Mouse (Mus musculus) T-helper 1 cell (primary cell): ENCODE data around the gene Gm42878.

Source experiments
- in situ Hi-C: fragments of 300-600 bp; cut with MboI, MseI; formaldehyde crosslinking; loops from one replicate; pipeline ENCODE4 v1.15.1; 2025; ENCODE audit warnings: high pct_unique_total_duplicates

Gm42878 gene

GRCm38 (mm10) chr5:121544910-121545792 lies at the start of gene Gm42878, which contains the start of gene Adam1a:
Gm42878 (minus strand) TSS chr5:121545482.
Adam1a (minus strand) TSS chr5:121545482.
- in situ Hi-C loops: no loop called here

DNA sequence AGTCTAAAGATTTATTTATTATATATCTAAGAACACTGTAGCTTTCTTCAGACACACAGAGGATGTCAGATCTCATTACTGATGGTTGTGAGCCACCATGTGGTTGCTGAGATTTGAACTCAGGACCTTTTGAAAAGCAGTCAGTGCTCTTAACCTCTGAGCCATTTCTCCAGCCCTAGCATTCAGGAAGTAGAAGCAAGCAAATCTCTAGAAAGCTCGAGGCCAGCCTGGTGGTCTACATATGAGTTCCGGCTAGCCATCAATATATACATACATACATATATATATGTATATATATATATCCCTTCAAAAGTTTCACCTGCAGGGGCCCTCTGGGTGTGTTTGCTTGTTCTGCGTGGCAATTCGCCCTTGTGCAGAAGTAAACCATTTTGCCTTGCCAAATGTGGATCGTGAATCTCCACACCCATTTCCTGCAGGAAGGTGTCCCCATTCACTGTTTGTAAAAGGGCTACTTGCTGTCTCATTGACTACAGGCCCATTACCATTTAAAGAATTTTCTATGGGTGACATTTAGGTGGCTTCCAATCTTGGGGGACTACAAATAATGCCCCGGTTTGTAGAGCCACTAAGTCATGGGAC lies 49.5 kb upstream of the Gm42878 start:
- in situ Hi-C loops: no loop called here

GRCm38 (mm10) chr5:121593451-121594401 lies 48.4 kb upstream of the Gm42878 start, which contains the start of gene Aldh2:
Aldh2 (minus strand) TSS chr5:121593824.
- in situ Hi-C loops: no loop called here

- in situ Hi-C loops: no loop called here
Observed at GRCm38 (mm10) chr5:121592816-121593407, 47.6 kb upstream of the Gm42878 start.

DNA sequence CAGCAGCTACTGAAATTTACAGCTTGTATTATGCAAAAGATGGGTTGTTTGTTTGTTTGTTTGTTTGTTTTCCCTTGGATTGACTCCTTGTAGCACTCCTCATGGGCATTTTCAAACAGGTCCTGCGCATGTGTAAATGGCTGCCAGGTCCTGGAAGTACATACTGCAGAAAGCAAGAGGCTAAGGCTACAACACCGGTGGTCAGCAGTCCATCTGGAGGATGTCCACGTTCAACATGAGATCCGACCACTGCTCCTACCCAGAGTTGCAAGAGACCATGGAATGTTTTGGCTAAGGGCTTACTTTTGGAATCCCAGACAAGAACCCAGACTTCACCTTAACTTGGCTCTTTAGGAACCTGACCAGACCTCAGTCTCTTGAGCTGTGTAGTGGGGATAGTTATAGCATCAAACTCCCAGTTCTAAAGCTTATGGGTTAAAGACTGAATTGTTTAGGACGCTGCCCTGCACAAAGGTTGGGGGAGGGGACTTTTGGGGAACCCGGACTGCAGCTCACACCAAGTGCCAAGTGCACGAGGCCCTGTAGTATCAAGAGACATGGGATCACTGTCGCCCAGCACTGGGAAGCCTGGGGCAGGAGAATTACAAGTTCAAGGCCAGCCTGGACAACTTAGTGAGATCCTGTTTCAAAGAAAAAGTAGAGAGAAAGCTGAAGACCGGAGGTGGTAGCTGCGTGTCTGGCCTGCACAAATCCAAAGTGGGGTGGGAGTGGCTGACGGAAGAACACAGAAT lies 47.0 kb upstream of the Gm42878 start:
- in situ Hi-C loops: no loop called here

DNA sequence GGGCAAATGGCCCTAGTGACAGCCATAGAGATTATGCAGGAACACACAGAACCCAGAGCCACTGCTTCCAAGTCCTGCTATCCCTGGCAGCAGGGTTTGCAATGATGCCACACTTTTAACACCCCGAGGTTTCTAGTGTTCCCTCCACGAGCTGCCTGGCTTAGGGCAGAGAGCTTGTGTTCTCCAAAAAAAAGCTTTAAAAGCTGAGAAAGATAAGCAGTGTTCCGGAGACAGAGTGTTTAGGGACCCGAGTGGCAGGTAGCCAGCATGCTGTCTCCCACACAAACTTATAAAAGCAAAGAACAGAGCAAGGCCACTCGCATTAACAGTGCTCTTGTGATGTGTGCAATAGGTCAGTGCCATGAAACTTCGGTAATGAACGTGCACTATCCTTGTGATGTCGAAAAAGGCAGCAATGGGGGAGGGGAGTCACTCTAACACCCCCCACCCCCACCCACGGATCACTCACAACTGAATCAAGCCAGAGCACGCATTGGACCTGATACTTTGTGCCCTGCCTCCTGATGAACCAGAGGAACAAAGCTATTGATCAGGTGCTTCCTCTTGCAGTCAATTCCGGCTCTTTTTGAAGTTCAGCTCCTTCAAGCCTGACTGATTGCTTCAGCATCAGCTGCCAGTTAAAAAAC lies 46.3 kb upstream of the Gm42878 start:
- in situ Hi-C loops: no loop called here

GRCm38 (mm10) chr5:121589928-121590327 lies 44.6 kb upstream of the Gm42878 start:
- in situ Hi-C loops: no loop called here

GRCm38 (mm10) chr5:121586400-121587039 lies 41.2 kb upstream of the Gm42878 start:
- in situ Hi-C loops: no loop called here

DNA sequence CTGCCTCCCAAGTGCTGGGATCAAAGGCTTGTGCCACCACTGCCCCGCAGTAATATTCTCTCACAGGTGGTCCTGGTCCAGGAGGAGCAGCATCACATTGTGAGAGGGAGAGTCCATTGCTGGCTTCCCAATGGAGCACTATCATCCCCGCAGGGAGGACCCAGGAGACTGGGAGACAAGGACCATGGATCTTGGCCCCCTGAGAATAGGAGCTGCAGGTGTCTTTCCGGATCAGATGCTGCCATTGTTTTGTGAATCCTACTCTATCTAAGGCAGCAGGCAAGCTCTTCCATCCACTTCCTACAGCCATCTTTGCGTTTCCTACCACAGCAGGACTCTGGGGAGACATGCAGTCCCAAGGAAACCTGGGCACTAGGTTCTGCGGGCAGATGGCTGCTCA lies 40.4 kb upstream of the Gm42878 start:
- in situ Hi-C loops: no loop called here

DNA sequence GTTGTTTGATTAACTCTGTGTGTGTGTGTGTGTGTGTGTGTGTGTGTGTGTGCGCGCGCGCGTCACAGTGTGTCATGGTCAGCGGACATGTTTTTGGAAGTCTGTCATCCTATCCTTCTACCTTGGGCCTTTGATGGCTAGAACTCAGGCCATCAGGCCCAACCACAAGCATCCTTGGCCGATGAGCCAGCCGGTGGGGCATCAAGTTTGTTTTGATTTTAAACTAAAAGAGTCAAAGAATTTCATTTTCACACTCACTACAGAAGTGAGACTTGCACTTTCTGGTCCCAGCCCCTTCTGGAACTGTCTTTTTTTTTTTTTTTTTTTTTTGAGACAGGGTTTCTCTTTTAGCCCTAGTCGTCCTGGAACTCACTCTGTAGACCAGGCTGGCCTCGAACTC lies 39.7 kb upstream of the Gm42878 start:
- in situ Hi-C loops: no loop called here

DNA sequence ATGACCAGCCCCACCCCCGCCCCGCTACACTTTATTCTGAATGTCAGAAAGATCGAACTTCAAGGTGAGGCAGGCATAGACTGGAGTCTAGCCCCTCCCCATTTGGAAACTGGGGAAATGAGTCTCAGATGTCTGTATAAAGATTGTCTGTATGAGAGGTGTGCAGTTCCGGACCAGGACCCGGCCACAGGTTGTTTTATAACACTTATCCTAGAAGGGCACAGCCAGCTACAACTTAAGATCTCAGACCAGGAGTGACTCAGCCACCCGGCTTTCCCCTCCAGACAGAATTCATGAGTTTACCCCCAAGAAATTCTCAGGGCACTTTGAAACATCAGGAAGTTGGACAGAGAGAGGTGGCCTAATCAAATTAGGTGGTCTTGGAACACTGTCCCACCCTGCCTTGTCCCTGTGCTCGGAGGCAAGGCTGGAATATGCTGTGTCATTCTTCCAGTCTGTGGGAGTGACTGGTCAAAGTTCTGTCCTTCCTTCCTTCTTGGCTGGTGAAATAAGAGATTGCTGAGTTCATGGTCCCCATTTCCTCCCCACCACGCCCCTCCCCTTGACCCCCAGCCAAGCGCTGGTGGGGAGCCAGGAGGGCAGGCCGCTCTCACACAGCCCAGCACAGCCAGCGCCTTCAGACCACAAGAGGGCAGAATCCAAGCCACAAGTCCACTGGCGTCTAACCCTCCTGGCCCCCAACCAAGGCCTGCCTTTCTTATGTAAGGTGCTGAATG lies 38.7 kb upstream of the Gm42878 start:
- in situ Hi-C loops: no loop called here

DNA sequence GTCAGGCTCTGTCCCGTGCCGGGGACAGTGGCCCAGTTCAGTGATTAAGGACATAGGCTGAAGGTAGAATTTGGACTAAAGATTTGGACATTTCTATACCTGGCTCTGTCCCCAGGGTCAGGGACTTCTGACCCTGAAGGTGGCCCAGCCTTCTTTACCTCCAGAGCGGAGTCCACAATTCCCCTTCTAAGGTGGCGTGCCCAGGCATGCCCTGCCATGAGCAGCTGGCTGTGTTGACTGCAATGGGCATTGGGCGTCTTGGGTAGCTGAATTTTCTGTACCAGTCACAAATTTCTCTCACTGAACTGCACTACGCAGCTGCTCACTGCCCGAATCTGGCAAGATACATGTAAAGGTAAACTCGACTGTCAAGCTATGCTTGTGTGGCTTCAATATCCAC lies 36.7 kb upstream of the Gm42878 start:
- in situ Hi-C loops: no loop called here

DNA sequence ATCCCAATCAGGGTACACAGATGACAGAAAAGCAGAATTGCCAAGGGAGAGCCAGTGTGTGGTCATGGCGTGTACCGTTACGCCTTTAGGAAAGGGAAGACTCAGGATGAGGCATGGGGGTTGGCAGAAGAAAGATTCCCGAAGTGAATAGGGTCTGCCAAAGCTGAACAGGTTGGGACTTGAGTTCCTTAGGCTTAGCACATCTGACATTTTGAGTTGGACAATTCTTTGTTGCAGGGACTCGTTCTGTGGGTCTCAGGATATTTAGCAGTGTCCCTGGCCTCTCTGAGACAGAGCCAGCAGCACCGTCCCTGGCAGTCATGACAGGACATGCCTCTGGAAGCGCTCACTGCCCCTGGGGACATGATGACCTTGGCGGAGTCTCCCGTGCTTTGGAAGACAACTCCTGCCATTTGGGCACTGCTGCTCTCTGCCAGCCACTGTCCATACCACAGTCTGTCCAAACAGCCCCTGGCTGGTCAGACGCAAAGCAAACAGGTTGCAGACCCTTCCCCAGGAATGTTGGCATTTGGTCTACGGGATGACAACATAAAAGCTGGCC lies 31.7 kb upstream of the Gm42878 start:
- in situ Hi-C loops: no loop called here

GRCm38 (mm10) chr5:121575867-121576266 lies 30.6 kb upstream of the Gm42878 start:
- in situ Hi-C loops: no loop called here

GRCm38 (mm10) chr5:121574145-121574544 lies 28.9 kb upstream of the Gm42878 start:
- in situ Hi-C loops: no loop called here

DNA sequence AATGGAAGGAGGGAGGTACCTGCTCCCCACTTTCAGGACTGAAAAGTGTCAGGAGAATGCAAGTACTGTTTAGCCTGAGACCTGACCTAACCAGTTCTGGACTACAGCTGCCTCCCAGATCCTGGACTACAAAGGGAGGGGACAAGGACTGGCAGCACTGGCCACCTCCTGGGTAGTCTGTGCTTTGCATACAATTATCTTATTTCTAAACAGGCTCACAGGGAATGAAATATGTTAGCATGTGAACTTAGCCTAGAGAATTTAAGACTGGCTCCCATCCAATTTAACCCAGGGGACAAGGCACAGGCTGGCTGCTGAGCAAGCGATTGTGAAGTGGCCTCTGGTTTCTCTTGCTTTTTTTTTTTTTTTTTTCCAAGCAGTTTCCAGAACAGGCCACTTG lies 25.5 kb upstream of the Gm42878 start:
- in situ Hi-C loops: no loop called here

DNA sequence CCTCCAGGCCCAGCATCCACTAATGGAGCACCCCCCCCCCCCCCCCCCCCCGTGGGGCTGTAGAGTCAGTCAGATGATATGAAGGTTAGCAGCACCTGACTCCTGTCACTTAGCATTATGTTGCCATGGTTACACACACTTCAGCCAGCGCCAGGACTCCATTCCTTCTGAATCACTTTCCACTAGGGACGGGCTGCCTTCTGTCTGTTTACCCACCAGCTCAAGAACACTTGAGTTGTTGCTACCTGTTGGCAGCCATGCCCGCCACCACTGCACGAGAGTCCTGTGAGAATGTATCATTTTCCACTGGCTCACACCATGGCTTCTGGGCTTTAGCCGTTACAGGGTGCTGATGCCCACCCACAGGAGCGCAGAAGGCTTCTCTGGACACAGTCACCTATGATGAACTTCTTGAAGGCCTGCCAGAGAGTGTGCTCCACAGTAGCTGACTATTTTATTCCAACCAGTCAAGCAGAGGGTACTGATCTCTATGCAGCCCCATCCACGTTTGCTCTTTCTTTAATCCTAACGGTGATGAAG lies 24.7 kb upstream of the Gm42878 start:
- in situ Hi-C loops: loop anchor here (5.0 kb wide), 1 partner anchor 37 kb away; no protein-coding TSS in a partner anchor

DNA sequence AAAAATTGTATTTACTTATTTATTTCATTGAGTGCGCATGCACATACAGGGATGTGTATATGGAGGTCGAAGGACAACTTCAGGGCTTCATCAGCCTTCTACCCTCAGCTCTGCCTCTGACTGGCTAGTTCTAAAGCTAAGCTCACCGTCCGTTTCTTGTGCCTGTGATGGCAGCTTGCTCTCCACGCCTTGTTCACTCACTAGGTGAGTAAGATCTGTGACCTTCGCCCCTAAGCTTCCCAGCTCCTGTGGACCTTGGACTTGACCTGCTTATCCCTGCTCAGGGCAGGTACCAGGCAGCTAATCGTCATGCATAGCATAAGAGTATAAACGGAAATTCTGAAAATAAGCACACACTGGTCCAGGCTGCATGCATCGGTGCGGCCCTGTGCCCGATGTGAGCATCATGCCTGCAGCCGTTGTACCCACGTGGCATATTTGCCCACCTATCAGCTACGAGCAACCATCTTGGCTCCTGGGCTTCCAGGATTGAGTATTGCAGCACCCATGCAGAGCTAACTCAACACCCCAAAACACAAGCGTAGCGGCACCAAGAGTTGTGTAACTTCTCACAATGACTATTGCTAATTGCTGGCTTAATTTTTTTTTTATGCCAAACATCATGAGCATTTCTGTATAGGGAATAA lies 20.9 kb upstream of the Gm42878 start:
- in situ Hi-C loops: loop anchor here (5.0 kb wide), 1 partner anchor 41 kb away; no protein-coding TSS in a partner anchor
